Mouse (Mus musculus): ENCODE results near the gene Atp4a. TPM values are rescaled to one million over a fixed set of nuclear protein-coding genes. Genes with fewer than 3 reads are reported as not detected.
"Not testable (repeated sequence)": the region's sequence is repeated elsewhere in the genome, so short reads cannot be mapped to it uniquely, and the experiment has no call there.

Atp4a gene
- polyA plus RNA-seq, 1 experiment from 2014 or later: 0.84 TPM

DNA sequence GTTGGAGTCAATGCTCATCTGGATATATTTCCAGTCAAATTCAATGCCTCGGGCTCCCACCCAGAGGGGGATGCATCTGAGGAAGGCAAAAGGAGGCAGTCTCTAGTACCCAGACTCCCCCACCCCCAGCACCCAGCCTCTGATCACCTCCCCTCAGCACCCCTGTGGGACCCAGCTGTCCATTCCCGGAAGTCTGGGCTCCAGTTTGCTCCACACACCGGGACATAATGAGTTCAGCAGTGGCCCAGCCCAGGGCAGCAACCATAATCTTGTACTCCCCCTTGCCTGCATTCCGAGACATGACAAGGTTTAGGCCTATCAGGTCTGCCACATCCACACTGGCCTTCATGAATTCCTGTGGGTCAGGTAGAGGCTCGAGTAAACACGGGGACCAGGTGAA is 16.2 kb downstream of the Atp4a start:
- H3K27me3 ChIP-seq (replicated peaks; ENCODE audit: control insufficient read depth, insufficient read depth, low read length): no peaks in the 10 kb centered on the region
- H3K9ac ChIP-seq (ENCODE audit: low read length): peak overlapping the region; percentile 90
- ATAC-seq (no peak), DNase-seq (ENCODE audit: low spot score) (no peak)
- peaks cover 22% of the 10 kb centered on the region for H3K36me3 ChIP-seq (ENCODE audit: control insufficient read depth, insufficient read depth, low read length)
- WGBS: 89% methylated on average over 6 of the region's 6 CpGs
- peak overlapping the region; percentile 84 for H3K4me2 ChIP-seq (ENCODE audit: low read length)
- no peak overlapping the region for H3K27ac ChIP-seq (ENCODE audit: low read depth, low read length)
- peak overlapping the region; percentile 80; the same call in 1 of the 2 replicates for H3K4me3 ChIP-seq (ENCODE audit: low read depth, low read length)
- H3K4me1 ChIP-seq (ENCODE audit: control insufficient read depth, insufficient read depth, low read length): peaks cover 17% of the 10 kb centered on the region
- H3K9me3 ChIP-seq (replicated peaks; ENCODE audit: control insufficient read depth, low read length): no peaks in the 10 kb centered on the region

DNA sequence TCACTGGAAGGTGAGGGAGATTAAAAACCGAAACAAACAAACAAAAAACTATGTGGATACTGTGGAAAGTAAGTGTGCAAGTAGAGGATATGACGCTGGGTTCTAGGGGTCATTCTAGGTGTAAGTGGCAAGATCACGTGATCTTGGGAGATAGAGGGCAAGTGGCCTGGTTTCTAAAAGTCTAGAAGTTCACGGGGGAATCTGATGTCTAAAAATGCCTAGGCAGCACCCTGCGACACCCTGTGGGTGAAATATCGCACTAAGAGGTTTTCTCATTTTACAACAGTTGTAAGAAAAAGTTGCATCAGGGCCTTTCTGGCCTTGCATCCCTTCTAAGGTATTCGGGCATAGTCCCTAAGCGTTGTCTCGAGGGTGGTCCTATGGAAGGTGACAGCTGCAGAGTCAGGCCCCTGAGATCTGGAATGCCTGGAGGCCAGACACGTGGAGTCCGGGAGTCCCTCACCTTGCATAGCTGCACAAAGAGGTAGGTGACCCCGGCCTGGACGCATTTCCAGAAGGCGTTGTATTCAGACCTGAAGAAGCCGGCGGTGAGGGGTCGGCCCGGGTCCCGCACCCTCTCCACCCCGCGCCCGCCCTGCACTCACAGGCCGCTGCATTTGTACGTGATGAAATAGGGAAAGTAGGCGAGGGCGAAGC is 16.9 kb downstream of the Atp4a start:
- peak overlapping the region; percentile 84 for H3K4me2 ChIP-seq (ENCODE audit: low read length)
- 8% methylated on average over 26 of the region's 26 CpGs for WGBS
- H3K9me3 ChIP-seq (replicated peaks; ENCODE audit: control insufficient read depth, low read length): no peaks in the 10 kb centered on the region
- peaks cover 17% of the 10 kb centered on the region for H3K4me1 ChIP-seq (ENCODE audit: control insufficient read depth, insufficient read depth, low read length)
- H3K27ac ChIP-seq (ENCODE audit: low read depth, low read length): peak overlapping the region; percentile 90
- H3K4me3 ChIP-seq (ENCODE audit: low read depth, low read length): peak overlapping the region; percentile 80
- ATAC-seq: peak; percentile 55
- DNase-seq (ENCODE audit: low spot score): no peak
- H3K27me3 ChIP-seq (replicated peaks; ENCODE audit: control insufficient read depth, insufficient read depth, low read length): no peaks in the 10 kb centered on the region
- peak overlapping the region; percentile 90 for H3K9ac ChIP-seq (ENCODE audit: low read length)
- peaks cover 26% of the 10 kb centered on the region for H3K36me3 ChIP-seq (ENCODE audit: control insufficient read depth, insufficient read depth, low read length)

DNA sequence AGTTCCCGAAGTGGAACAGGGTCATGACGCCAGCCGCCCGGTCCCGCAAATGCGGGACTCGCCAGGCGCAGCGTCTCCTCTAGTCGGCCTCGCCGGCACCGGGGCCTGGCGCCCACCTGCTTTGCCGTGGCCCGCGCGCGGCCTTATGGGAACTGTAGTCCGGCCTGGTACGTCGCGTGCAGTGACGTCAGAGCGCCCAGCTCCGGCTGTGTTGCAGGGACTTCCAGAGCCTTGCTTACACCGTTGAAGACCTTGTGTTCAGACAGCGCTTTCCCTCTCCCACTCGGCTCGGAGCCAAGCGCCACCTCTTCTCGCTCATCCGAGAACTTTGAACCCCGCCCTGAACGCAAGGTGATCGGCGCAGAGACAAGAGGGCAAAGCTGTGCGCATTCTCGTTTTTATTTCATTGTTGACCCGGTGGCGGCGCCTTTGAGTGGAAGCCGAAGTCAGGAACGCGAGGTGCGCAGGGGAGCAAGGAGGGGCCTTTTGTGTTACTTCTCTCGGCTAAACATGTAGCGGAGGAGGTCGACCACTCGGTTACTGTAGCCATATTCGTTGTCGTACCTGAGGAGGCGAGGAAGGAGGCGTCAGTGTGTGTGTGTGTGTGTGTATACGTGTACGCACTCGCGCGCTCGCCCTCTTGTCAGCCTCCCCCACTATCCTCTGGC is 17.5 kb downstream of the Atp4a start, which contains the start of gene Tmem147:
Gene Tmem147, minus strand, starts transcription at position 145 of the 668 bp plus-strand sequence.
- Histone ChIP-seq H3K27me3 (replicated peaks; ENCODE audit: control insufficient read depth, insufficient read depth, low read length) (no peaks in the 10 kb centered on the region), H3K36me3 (ENCODE audit: control insufficient read depth, insufficient read depth, low read length) (peaks cover 32% of the 10 kb centered on the region), H3K4me2 (ENCODE audit: low read length) (peak within 1 kb of the TSS; percentile 84), H3K9ac (ENCODE audit: low read length) (peak within 1 kb of the TSS; percentile 90), H3K4me3 (ENCODE audit: low read depth, low read length) (peak within 1 kb of the TSS; percentile 80), H3K9me3 (replicated peaks; ENCODE audit: control insufficient read depth, low read length) (no peaks in the 10 kb centered on the region), H3K27ac (ENCODE audit: low read depth, low read length) (peak within 1 kb of the TSS; percentile 90), H3K4me1 (ENCODE audit: control insufficient read depth, insufficient read depth, low read length) (peaks cover 17% of the 10 kb centered on the region)
- ATAC-seq (peak; percentile 98), DNase-seq (ENCODE audit: low spot score) (peak; percentile 98)
- under 1% methylated on average over 60 of the region's 60 CpGs for WGBS

DNA sequence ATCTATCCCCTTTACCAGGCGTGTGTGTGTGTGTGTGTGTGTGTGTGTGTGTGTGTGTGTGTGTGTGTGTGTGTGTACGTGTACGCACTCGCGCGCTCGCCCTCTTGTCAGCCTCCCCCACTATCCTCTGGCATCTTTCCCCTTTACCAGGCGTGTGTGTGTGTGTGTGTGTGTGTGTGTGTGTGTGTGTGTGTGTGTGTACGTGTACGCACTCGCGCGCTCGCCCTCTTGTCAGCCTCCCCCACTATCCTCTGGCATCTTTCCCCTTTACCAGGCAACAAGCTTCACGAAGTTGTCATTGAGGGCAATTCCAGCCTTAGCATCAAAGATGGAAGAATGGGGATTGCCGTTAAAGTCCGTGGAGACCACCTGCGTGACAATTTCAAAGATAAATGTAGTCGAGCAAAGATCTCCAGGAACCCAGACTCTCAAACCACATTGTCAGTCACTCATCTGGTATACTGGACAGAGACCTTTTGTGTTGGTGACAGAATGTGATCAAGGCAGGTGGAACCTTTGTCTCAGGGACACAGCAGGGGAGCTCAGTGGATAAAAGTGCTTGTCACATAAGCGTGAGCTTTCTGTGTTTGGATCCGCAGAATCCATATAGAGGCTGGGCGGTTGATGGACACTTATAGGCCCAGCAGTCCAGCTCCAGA is 18.2 kb downstream of the Atp4a start:
- peaks cover 32% of the 10 kb centered on the region for H3K36me3 ChIP-seq (ENCODE audit: control insufficient read depth, insufficient read depth, low read length)
- not testable (repeated sequence) for H3K9me3 ChIP-seq (replicated peaks; ENCODE audit: control insufficient read depth, low read length); H3K27me3 ChIP-seq (replicated peaks; ENCODE audit: control insufficient read depth, insufficient read depth, low read length)
- peak overlapping the region; percentile 90 for H3K27ac ChIP-seq (ENCODE audit: low read depth, low read length)
- peak overlapping the region; percentile 90 for H3K9ac ChIP-seq (ENCODE audit: low read length)
- ATAC-seq (peak; percentile 24), DNase-seq (ENCODE audit: low spot score) (peak; percentile 16)
- peaks cover 17% of the 10 kb centered on the region for H3K4me1 ChIP-seq (ENCODE audit: control insufficient read depth, insufficient read depth, low read length)
- WGBS: 6% methylated on average over 13 of the region's 22 CpGs
- peak overlapping the region; percentile 80 for H3K4me3 ChIP-seq (ENCODE audit: low read depth, low read length)
- peak overlapping the region; percentile 84 for H3K4me2 ChIP-seq (ENCODE audit: low read length)

DNA sequence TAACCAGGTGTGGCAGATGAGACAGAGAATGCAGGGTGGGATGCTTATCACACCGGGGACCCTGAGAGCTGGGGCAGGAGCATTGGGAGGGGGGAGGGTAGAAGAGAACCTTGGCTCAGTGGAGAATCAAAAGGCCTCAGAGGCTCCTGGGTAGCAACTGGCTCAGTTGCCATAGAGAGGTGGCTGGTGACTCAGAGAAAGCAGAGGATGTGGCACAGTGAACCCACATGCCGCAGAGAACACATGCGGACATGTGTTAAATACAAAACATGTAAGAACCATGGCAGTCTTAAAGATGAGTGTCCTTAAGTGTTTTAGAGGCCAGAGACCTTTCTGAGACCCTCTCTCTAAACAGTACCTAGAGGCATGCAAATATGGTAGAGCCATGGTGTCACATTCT is 24.2 kb downstream of the Atp4a start:
- Histone ChIP-seq H3K4me3 (ENCODE audit: low read depth, low read length) (no peak overlapping the region), H3K4me1 (ENCODE audit: control insufficient read depth, insufficient read depth, low read length) (no peaks in the 10 kb centered on the region; the same call in 1 of the 2 replicates), H3K36me3 (ENCODE audit: control insufficient read depth, insufficient read depth, low read length) (peaks cover 52% of the 10 kb centered on the region), H3K9me3 (replicated peaks; ENCODE audit: control insufficient read depth, low read length) (no peaks in the 10 kb centered on the region), H3K27ac (ENCODE audit: low read depth, low read length) (no peak overlapping the region), H3K27me3 (replicated peaks; ENCODE audit: control insufficient read depth, insufficient read depth, low read length) (no peaks in the 10 kb centered on the region), H3K9ac (ENCODE audit: low read length) (no peak overlapping the region), H3K4me2 (ENCODE audit: low read length) (no peak overlapping the region)
- ATAC-seq: no peak
- DNase-seq (ENCODE audit: low spot score): no peak
- 89% methylated on average over 3 of the region's 3 CpGs for WGBS

DNA sequence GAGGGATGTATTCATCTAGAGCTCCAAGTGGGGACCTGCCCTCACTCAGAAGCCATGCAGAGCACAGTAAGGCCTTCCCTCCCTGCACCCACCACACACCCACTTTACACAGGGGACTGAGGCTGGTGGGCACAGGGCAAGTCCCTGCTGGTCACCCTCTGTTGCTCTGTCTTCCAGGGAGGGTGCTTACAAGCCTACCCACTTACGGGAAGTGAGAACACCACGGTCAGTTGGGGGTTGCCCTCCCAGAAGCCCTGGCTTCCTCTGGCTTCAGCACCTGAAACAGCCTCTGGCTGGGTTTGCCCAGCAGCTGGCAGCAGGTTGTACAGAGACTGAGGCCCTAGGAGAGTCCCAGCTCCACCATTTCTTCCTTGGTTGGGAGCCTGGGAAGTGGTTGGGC is 30.6 kb downstream of the Atp4a start:
- not testable (repeated sequence) for ATAC-seq; H3K27ac ChIP-seq (ENCODE audit: low read depth, low read length); DNase-seq (ENCODE audit: low spot score); H3K4me3 ChIP-seq (ENCODE audit: low read depth, low read length); H3K4me1 ChIP-seq (ENCODE audit: control insufficient read depth, insufficient read depth, low read length); H3K4me2 ChIP-seq (ENCODE audit: low read length); H3K27me3 ChIP-seq (replicated peaks; ENCODE audit: control insufficient read depth, insufficient read depth, low read length); H3K9ac ChIP-seq (ENCODE audit: low read length); H3K9me3 ChIP-seq (replicated peaks; ENCODE audit: control insufficient read depth, low read length)
- H3K36me3 ChIP-seq (ENCODE audit: control insufficient read depth, insufficient read depth, low read length): 0 out of 2 replicates have a peak, but pooled peaks cover 10% of the 10 kb centered on the region
- 71% methylated on average over 2 of the region's 2 CpGs for WGBS

DNA sequence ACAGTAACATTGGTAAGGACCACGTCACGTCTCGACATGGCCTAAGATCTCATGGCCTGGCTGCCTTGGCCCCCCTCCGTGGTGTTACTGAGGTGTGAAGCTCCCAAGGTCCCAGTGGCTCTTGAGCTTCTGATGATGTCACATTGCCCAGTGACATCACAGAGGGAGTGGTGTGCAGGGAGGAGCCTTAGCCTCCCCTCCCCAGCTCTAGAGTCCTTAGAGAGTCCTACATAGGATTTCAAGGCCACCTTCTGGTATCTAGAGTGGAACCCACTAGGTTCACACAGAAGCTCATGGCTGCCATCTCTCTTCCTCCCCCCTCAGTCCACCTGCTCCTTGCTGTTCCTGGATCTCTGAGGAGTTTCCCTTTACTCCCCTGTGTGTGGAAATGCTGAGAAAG is 31.6 kb downstream of the Atp4a start, which contains the start of gene Gapdhs:
Gene Gapdhs, minus strand, starts transcription at position 65 of the 400 bp plus-strand sequence.
- not testable (repeated sequence) for ATAC-seq; H3K9me3 ChIP-seq (replicated peaks; ENCODE audit: control insufficient read depth, low read length); H3K9ac ChIP-seq (ENCODE audit: low read length); H3K4me2 ChIP-seq (ENCODE audit: low read length); H3K4me1 ChIP-seq (ENCODE audit: control insufficient read depth, insufficient read depth, low read length); DNase-seq (ENCODE audit: low spot score); H3K27me3 ChIP-seq (replicated peaks; ENCODE audit: control insufficient read depth, insufficient read depth, low read length); H3K4me3 ChIP-seq (ENCODE audit: low read depth, low read length); H3K27ac ChIP-seq (ENCODE audit: low read depth, low read length); H3K36me3 ChIP-seq (ENCODE audit: control insufficient read depth, insufficient read depth, low read length)
- no CpG with 5 or more reads among the region's 4 CpGs for WGBS

DNA sequence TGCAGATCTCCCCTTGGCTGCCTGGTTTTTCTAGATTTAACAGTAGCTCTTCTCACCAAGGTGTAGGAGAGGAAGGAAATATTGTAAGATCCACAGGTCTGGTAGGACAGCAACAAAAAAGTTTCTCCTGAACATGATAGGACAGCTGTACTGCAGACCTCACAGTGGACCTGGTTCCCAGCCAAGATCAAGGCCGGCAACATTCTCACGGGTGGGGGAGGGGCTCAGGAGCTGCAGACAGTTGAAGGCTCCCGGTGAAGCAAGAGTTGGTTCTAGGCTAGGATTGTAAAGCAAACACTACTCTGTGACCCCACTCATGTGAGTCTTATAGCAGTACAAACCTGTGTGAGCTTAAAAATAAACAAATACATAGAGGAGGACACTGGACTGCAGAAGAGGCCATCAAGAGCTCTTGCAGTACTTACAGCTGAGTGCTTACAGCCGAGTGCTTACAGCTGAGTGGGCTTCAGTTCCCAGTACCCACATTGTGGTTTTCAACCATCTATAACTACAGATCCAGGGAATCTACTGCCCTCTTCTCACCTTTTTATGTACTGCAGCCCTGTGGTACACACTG is 32.1 kb downstream of the Atp4a start:
- WGBS: 46% methylated on average over 4 of the region's 4 CpGs
- H3K9me3 ChIP-seq (replicated peaks; ENCODE audit: control insufficient read depth, low read length): no peaks in the 10 kb centered on the region
- H3K4me1 ChIP-seq (ENCODE audit: control insufficient read depth, insufficient read depth, low read length): no peaks in the 10 kb centered on the region
- H3K27me3 ChIP-seq (replicated peaks; ENCODE audit: control insufficient read depth, insufficient read depth, low read length): no peaks in the 10 kb centered on the region
- H3K4me2 ChIP-seq (ENCODE audit: low read length): no peak overlapping the region
- no peak overlapping the region for H3K9ac ChIP-seq (ENCODE audit: low read length)
- no peak overlapping the region for H3K27ac ChIP-seq (ENCODE audit: low read depth, low read length)
- H3K36me3 ChIP-seq (ENCODE audit: control insufficient read depth, insufficient read depth, low read length): 0 out of 2 replicates have a peak, but pooled peaks cover 5% of the 10 kb centered on the region
- DNase-seq (ENCODE audit: low spot score) (no peak), ATAC-seq (no peak)
- no peak overlapping the region for H3K4me3 ChIP-seq (ENCODE audit: low read depth, low read length)
